In genomic region chr5:67948074-67948473, GRCm38 (mm10) we compare ENCODE assay signal across 28 mouse cellular contexts. TPM values are rescaled to one million over a fixed set of nuclear protein-coding genes. Genes with fewer than 3 reads are reported as not detected.
DNase-seq lines count a peak whose midpoint lies in the region; ATAC-seq and TF ChIP-seq lines count a peak whose summit lies in the region.
"Had no signal": no experiment of that assay in that cellular context is flagged by ENCODE, and none has a peak within 500 bp of the region (broad histone marks: within the 10 kb centered on the region; RNA-seq: fewer than 3 reads in every experiment).

No protein-coding gene starts in this region.

- ATAC-seq in forebrain, embryonic 13.5 days = peak; percentile 16; the same call in 1 of the 2 replicates
- ATAC-seq in forebrain, embryonic 15.5 days (replicated peaks) = no peak
- peak; percentile 85 for ATAC-seq in forebrain, postnatal 0 days
- no peak for ATAC-seq in forebrain, embryonic 12.5 days (ENCODE audit: low FRiP score)
- ATAC-seq: activated CD4-positive, CD25-positive, alpha-beta regulatory T cell, adult 4 months; CD4-positive, CD25-positive, alpha-beta regulatory T cell, adult 4 months; Patski had no signal

- no peak overlapping the region for H3K27ac ChIP-seq in forebrain, embryonic 13.5 days
- no peak overlapping the region for H3K27ac ChIP-seq in forebrain, embryonic 15.5 days (replicated peaks)
- H3K27ac ChIP-seq in forebrain, postnatal 0 days (ENCODE audit: low read depth, low read length) = no peak overlapping the region
- no peak overlapping the region for H3K27ac ChIP-seq in forebrain, embryonic 12.5 days
- H3K27ac ChIP-seq: embryonic facial prominence, embryonic 13.5 days; embryonic facial prominence, embryonic 15.5 days had no signal

- no peaks in the 10 kb centered on the region for H3K36me3 ChIP-seq in forebrain, embryonic 13.5 days (ENCODE audit: poor library complexity, severe bottlenecking)
- H3K36me3 ChIP-seq in forebrain, embryonic 15.5 days = no peaks in the 10 kb centered on the region
- no peaks in the 10 kb centered on the region for H3K36me3 ChIP-seq in forebrain, postnatal 0 days (ENCODE audit: insufficient read depth)
- no peaks in the 10 kb centered on the region for H3K36me3 ChIP-seq in forebrain, embryonic 12.5 days (replicated peaks)
- H3K36me3 ChIP-seq: embryonic facial prominence, embryonic 13.5 days; embryonic facial prominence, embryonic 15.5 days; G1E had no signal

- no peaks in the 10 kb centered on the region for H3K27me3 ChIP-seq in forebrain, embryonic 13.5 days
- no peaks in the 10 kb centered on the region for H3K27me3 ChIP-seq in forebrain, embryonic 15.5 days
- H3K27me3 ChIP-seq in forebrain, postnatal 0 days (ENCODE audit: insufficient read depth, low read length) = no peaks in the 10 kb centered on the region
- H3K27me3 ChIP-seq in forebrain, embryonic 12.5 days = no peaks in the 10 kb centered on the region
- H3K27me3 ChIP-seq: CH12.LX; embryonic facial prominence, embryonic 13.5 days; embryonic facial prominence, embryonic 15.5 days had no signal

- DNase-seq in forebrain, postnatal 0 days = peak; percentile 50
- peak; percentile 42 for DNase-seq in brain, embryonic 18.5 days (ENCODE audit: low read depth, low spot score)
- DNase-seq: adrenal gland, adult 8-10 months; adrenal gland, postnatal 14 days; adrenal gland, postnatal 36 days; B cell, adult 2 months; cerebellum, adult 11 months; cerebellum, adult 18-20 months; cerebellum, adult 8-10 months; cerebellum, adult 9-11 months; cerebellum, postnatal 14 days; cerebellum, postnatal 36 days; embryo, embryonic 11 days had no signal

- WGBS in forebrain, embryonic 13.5 days = 88% methylated on average over 5 of the region's 5 CpGs
- 78% methylated on average over 5 of the region's 5 CpGs for WGBS in forebrain, embryonic 15.5 days
- 51% methylated on average over 5 of the region's 5 CpGs for WGBS in forebrain, postnatal 0 days
- WGBS in forebrain, embryonic 12.5 days = 93% methylated on average over 5 of the region's 5 CpGs

- no peak overlapping the region for H3K4me3 ChIP-seq in forebrain, embryonic 13.5 days
- no peak overlapping the region for H3K4me3 ChIP-seq in forebrain, embryonic 15.5 days
- H3K4me3 ChIP-seq in forebrain, postnatal 0 days (ENCODE audit: low read depth, low read length) = no peak overlapping the region
- no peak overlapping the region for H3K4me3 ChIP-seq in forebrain, embryonic 12.5 days (replicated peaks)
- H3K4me3 ChIP-seq: embryonic facial prominence, embryonic 13.5 days; embryonic facial prominence, embryonic 15.5 days; erythroblast, embryonic 14.5 days had no signal

- no peak overlapping the region for H3K9ac ChIP-seq in forebrain, embryonic 13.5 days
- no peak overlapping the region for H3K9ac ChIP-seq in forebrain, embryonic 15.5 days (replicated peaks)
- H3K9ac ChIP-seq in forebrain, postnatal 0 days = no peak overlapping the region
- H3K9ac ChIP-seq in forebrain, embryonic 12.5 days = no peak overlapping the region
- H3K9ac ChIP-seq: embryonic facial prominence, embryonic 13.5 days; embryonic facial prominence, embryonic 15.5 days had no signal

- no peaks in the 10 kb centered on the region for H3K9me3 ChIP-seq in forebrain, embryonic 13.5 days (replicated peaks)
- no peaks in the 10 kb centered on the region for H3K9me3 ChIP-seq in forebrain, embryonic 15.5 days
- no peaks in the 10 kb centered on the region for H3K9me3 ChIP-seq in forebrain, postnatal 0 days (ENCODE audit: low read length)
- H3K9me3 ChIP-seq in forebrain, embryonic 12.5 days = no peaks in the 10 kb centered on the region
- H3K9me3 ChIP-seq: embryonic facial prominence, embryonic 13.5 days; embryonic facial prominence, embryonic 15.5 days; G1E had no signal

- H3K4me1 ChIP-seq in forebrain, embryonic 13.5 days = no peaks in the 10 kb centered on the region
- H3K4me1 ChIP-seq in forebrain, embryonic 15.5 days = no peaks in the 10 kb centered on the region
- H3K4me1 ChIP-seq in forebrain, postnatal 0 days (ENCODE audit: insufficient read depth) = no peaks in the 10 kb centered on the region
- no peaks in the 10 kb centered on the region for H3K4me1 ChIP-seq in forebrain, embryonic 12.5 days
- H3K4me1 ChIP-seq: embryonic facial prominence, embryonic 13.5 days; embryonic facial prominence, embryonic 15.5 days had no signal

- no peak overlapping the region for H3K4me2 ChIP-seq in forebrain, embryonic 13.5 days
- H3K4me2 ChIP-seq in forebrain, embryonic 15.5 days (replicated peaks) = no peak overlapping the region
- no peak overlapping the region for H3K4me2 ChIP-seq in forebrain, postnatal 0 days (ENCODE audit: low read depth)
- no peak overlapping the region for H3K4me2 ChIP-seq in forebrain, embryonic 12.5 days
- H3K4me2 ChIP-seq: embryonic facial prominence, embryonic 13.5 days; embryonic facial prominence, embryonic 15.5 days had no signal

- TF ChIP-seq CTCF in forebrain, postnatal 0 days (IDR thresholded peaks at IDR 0.05; ENCODE audit: low read depth) = no peak

RNA-seq across cellular contexts. Expression of gene Gm21905, which starts 1.9 kb away (rescaled TPM):
- polyA plus RNA-seq in forebrain, embryonic 13.5 days (2015; fragmentation: Nextera tagmentation; extraction: Ambion mirVana) = not detected in 2 replicates
- polyA plus RNA-seq in forebrain, embryonic 15.5 days (2015; fragmentation: Nextera tagmentation; extraction: Ambion mirVana) = not detected in 2 replicates
- total RNA-seq in forebrain, postnatal 0 days (2014; rRNA removed) = not detected in 2 replicates
- polyA plus RNA-seq in forebrain, postnatal 0 days (2015; fragmentation: Nextera tagmentation; extraction: Ambion mirVana) = not detected in 2 replicates
- polyA plus RNA-seq in forebrain, embryonic 12.5 days (2016; fragmentation: Nextera tagmentation; extraction: Ambion mirVana) = not detected in 2 replicates
- total RNA-seq: adrenal gland, adult 18-20 months; adrenal gland, adult 8-10 months; adrenal gland, postnatal 14 days; adrenal gland, postnatal 36 days; CH12.LX; common myeloid progenitor, adult 5-6 weeks; G1E had no signal
- polyA plus RNA-seq: activated CD4-positive, CD25-positive, alpha-beta regulatory T cell, adult 4 months; CD4-positive, CD25-positive, alpha-beta regulatory T cell, adult 4 months; embryonic facial prominence, embryonic 11.5 days; embryonic facial prominence, embryonic 13.5 days; embryonic facial prominence, embryonic 15.5 days; erythroblast, embryonic 14.5 days; forebrain, embryonic 11.5 days; G1E; Patski had no signal

RNA-seq across cellular contexts. Expression of gene Gm5108, which starts 6.6 kb away (rescaled TPM):
- not detected in 2 replicates for polyA plus RNA-seq in forebrain, embryonic 13.5 days (2015; fragmentation: Nextera tagmentation; extraction: Ambion mirVana)
- polyA plus RNA-seq in forebrain, embryonic 15.5 days (2015; fragmentation: Nextera tagmentation; extraction: Ambion mirVana) = not detected in 2 replicates
- not detected in 2 replicates for total RNA-seq in forebrain, postnatal 0 days (2014; rRNA removed)
- not detected in 2 replicates for polyA plus RNA-seq in forebrain, postnatal 0 days (2015; fragmentation: Nextera tagmentation; extraction: Ambion mirVana)
- not detected in 2 replicates for polyA plus RNA-seq in forebrain, embryonic 12.5 days (2016; fragmentation: Nextera tagmentation; extraction: Ambion mirVana)
- total RNA-seq: adrenal gland, adult 18-20 months; adrenal gland, adult 8-10 months; adrenal gland, postnatal 14 days; adrenal gland, postnatal 36 days; CH12.LX; common myeloid progenitor, adult 5-6 weeks; G1E had no signal
- polyA plus RNA-seq: activated CD4-positive, CD25-positive, alpha-beta regulatory T cell, adult 4 months; CD4-positive, CD25-positive, alpha-beta regulatory T cell, adult 4 months; embryonic facial prominence, embryonic 11.5 days; embryonic facial prominence, embryonic 13.5 days; embryonic facial prominence, embryonic 15.5 days; erythroblast, embryonic 14.5 days; forebrain, embryonic 11.5 days; G1E; Patski had no signal

Comparison
In these comparisons a context has a peak if more than half of its experiments do, and no peak if none do; other contexts are left out.
1. ATAC-seq: peak in forebrain, embryonic 13.5 days (single experiment) and forebrain, postnatal 0 days (single experiment); none in forebrain, embryonic 15.5 days (single experiment) and forebrain, embryonic 12.5 days (single experiment).